Mouse (Mus musculus): ENCODE results near the gene Thap2.

Gene Thap2

DNA sequence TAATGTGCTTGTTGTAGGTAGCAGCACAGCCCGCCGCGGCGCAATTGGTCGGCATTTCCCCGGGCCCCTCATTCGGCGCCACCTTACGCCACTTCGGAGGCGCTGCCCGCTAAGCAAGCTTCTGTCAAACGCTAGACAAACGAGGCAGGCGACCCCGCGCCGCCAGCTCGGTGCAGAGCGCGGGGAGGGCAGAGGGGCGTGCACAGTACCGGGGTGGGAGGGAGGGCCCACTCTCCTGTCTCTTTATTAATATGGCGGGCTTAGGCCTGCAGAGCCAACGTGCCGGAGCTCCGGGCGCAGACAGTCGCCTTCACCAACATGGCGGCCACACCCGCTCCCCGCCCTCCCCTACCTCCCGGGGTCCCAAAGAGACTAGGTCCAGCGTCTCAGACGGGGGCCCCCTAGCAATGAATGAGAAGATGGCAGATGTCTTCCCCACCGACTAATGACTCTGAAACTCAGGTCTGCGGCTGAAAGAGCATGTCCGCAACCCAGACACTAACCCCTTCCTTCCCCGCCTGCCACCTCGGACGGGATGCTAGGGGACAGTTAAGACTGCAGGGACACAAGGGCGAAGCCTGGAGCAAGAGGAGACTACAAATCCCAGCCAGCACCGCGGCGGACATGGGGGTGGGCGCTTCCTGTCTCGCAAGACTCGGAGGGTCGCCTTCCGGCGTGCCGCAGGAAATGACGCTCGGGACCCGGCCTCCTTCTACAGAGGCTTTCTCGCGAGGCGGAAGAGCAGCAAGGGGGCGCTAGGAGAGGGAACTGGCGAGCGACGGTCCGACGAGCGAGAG is at the start of gene Thap2, which contains the start of gene Zfc3h1:
Thap2 (minus strand) TSS at position 223 of the 797 bp plus-strand sequence.
Zfc3h1 (plus strand) TSS at position 739 of the 797 bp plus-strand sequence.
- peak; percentile 100 for DNase-seq (ENCODE audit: inconsistent ontology term)

- no peak for DNase-seq (ENCODE audit: inconsistent ontology term)
Observed at GRCm38 (mm10) chr10:115425351-115425750, 41.1 kb upstream of the Thap2 start.

DNA sequence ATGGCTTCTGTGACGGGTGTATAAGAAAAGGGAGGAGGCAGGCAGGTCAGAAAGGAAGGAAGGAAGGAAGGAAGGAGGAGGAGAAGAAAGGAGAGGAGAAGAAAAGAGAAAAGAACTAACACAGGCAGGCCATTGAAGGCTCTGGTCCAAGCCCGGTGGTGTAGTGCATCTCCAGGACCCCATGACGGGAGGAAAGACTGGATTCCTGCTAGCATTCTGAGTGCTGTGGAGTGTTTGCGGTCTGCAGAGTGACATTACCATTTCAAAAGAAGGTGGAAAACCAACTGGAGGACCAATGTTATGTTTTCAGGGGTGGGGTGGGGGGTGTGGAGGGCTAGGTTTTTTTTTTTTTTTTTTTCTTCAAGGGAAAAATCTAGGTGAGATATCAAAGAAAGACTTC is 37.7 kb upstream of the Thap2 start:
- no peak for DNase-seq (ENCODE audit: inconsistent ontology term)

- no peak for DNase-seq (ENCODE audit: inconsistent ontology term)
Observed at GRCm38 (mm10) chr10:115414056-115414455, 29.8 kb upstream of the Thap2 start.

GRCm38 (mm10) chr10:115413496-115413895 is 29.3 kb upstream of the Thap2 start:
- DNase-seq (ENCODE audit: inconsistent ontology term) = no peak

DNA sequence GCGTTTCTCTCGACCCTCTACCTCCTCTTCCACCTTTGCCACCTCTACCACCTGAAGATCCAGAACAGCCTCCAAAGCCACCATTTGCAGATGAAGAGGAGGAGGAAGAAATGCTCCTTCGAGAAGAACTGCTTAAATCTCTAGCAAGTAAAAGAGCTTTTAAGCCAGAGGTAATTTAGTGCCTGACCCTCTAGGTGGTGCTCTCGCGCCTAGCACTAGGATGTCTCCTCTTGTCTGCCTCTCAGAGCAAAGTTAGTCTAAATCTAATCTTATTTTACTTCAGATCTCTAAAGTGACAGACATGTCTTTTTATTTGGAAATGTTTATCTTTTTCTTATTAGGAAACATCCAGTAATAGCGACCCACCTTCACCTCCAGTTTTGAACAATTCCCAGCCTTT is 22.1 kb upstream of the Thap2 start:
- peak; percentile 54 for DNase-seq (ENCODE audit: inconsistent ontology term)

DNA sequence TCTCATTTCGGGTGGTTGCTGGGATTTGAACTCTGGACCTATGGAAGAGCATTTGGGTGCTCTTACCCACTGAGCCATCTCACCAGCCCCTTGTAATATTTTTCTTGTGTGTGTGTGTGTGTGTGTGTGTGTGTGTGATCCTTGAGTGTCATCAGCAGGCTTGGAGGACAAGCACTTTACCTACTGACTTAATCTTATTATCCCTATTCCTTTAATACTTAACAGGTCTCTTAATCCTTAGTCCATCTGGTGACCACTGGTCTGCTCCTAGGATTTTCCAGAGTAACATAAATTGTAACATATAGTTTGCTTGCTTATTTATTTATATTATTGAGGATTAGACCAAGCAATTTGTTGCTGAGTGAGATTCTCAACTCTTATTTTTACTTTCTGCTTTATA is 7.7 kb upstream of the Thap2 start:
- no peak for DNase-seq (ENCODE audit: inconsistent ontology term)

GRCm38 (mm10) chr10:115391076-115391475 is 6.8 kb upstream of the Thap2 start:
- no peak for DNase-seq (ENCODE audit: inconsistent ontology term)

GRCm38 (mm10) chr10:115387891-115388290 is 3.6 kb upstream of the Thap2 start:
- DNase-seq (ENCODE audit: inconsistent ontology term) = no peak

DNA sequence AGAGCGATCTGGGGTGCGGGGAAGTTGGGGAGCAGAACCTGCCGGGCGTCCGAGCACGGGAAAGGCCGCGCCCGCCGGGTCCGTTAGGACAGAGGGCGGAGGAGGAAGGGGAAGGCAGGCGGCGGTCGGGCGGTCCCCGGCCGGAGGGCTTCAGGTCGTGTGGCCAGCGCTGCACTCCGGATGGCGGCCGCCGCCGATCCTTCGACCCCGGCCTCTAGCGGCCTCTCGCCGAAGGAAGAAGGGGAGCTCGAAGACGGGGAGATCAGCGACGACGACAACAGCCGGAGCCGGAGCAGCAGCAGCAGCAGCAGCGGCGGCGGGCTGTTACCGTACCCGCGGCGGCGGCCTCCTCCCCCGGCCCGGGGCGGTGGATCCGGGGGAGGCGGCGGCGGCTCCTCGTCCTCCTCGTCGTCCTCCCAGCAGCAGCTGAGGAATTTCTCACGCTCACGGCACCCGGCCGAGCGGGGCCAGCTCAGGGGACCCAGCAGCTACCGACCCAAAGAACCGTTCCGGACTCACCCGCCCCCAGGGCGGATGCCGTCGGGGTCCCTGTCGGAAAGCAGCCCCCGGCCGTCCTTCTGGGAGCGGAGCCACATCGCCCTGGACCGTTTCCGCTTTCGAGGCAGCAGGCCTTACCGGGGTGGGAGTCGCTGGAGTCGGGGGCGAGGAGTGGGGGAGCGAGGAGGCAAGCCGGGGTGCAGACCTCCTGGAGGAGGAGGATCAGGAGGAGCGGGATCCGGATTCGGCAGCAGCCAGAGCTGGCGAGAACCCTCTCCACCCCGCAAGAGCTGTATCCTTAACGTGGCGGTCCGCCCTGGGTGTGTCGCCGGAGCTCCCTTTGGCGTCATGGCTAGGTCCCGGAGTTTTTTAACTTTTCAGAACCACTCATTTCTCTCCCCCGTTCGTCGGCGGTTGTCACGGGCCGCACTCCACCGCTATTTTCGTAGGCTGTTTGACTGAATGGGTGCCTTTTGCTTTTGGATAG is 1.1 kb upstream of the Thap2 start:
- DNase-seq (ENCODE audit: inconsistent ontology term) = peak; percentile 73

DNA sequence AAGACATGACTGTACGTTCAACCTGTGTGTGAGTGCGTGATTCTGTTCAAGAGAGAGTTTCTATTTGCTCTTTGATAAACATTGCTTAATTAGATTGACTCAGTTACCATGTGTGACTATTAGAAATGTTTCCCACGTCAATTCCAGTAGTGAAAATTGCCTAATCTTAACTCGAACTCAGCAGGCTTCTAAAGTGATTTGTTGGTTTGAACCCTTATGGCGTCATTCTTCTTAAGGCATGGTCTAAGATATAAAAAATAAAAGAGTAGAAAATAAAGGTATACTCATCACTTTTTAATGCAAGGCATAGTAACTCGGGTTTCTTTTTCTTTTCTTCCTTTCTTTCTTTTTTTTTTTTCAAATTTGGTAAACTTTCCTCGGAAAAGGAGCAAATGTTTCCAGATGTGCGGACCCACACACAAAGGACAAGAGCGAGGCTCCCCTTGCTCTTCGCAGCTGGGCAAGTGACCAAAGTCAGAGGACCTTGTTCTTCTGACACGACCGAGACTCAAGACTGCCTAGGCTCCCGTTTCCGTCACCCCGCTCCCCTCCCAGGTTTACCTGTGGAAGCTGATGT is 511 bp downstream of the Thap2 start:
- peak; percentile 54 for DNase-seq (ENCODE audit: inconsistent ontology term)

DNA sequence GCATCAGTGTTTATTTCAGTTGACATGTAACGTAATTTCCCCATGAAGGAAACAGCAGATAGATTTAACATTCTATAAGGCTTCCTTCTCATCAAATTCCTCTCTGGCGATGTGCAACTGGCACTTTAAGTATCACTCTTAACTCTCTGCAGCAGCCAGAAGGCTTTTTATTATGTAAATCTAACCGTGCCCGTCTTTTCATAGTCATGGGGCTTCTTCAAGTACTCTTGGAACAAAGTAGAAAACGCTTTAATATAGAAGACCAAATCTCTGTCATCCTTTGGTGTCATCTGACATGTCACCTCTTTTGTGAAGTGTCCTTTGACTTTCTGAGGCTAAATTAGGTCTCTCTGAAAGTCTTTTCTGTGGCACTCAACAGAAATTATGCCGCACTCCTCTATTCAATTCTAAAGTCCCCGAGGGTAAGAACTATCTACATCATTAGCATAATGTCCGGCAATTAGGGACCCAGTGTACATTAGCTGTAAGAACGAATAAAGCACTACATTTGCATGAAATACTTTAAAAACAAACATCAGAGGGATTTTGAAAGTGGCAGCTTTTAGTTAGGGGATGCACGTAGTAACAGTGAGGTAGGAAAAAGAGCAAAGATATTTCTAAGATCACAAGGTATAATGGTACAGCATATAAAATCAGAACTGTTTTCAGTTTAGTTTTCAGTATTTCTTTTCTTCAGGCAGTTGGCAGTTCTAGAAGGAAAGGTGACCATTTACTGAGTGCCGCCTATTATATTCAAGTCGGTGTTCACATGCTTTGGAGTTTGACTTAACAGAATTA is 1.2 kb downstream of the Thap2 start:
- peak; percentile 36 for DNase-seq (ENCODE audit: inconsistent ontology term)

DNA sequence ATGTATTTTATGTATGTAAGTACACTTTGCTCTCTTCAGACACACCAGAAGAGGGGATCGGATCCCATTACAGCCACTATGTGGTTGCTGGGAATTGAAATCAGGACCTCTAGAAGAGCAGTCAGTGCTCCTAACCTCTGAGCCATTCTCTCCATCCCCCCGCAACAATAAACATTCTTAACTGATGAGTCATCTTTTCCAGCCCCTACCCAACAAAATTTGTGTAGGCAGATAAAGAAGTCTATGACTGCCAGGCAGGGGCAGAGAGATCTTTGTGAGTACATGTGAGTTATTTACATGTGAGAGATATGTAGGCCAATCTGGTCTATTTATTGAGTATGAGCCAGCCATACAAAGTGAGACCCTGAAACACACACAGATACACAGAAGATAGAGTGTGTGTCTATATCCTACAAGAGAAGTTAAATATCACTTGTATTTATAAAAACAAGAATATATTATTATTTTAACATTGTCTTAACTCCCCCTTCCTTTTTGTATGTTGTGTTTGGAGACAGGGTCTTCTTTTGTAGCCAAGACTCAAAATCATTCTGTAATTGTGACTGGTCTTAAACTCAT is 2.6 kb downstream of the Thap2 start:
- peak; percentile 64 for DNase-seq (ENCODE audit: inconsistent ontology term)

- no peak for DNase-seq (ENCODE audit: inconsistent ontology term)
Observed at GRCm38 (mm10) chr10:115363151-115363550, 21.1 kb downstream of the Thap2 start.

DNA sequence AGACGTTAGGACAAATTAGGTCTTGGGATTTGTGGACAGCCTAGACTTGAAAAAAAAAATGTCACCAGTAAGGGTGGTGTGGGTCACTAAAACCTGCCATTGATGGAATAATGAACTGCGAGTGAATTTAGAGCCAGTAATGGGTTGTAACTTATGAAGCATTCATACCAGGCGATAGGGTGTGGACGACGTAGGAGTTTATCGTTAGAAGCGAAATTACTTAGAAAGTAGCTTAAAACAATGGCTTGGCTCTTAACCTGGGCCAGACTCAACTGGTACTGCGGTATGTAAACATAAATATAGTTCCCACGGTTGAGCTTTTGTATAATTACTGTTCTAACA is 21.6 kb downstream of the Thap2 start:
- DNase-seq (ENCODE audit: inconsistent ontology term) = no peak

- DNase-seq (ENCODE audit: inconsistent ontology term) = peak; percentile 98
Observed at GRCm38 (mm10) chr10:115361840-115362622, 22.2 kb downstream of the Thap2 start, which contains the start of gene Tmem19. Gene Tmem19, minus strand, starts transcription at chr10:115362501.

DNA sequence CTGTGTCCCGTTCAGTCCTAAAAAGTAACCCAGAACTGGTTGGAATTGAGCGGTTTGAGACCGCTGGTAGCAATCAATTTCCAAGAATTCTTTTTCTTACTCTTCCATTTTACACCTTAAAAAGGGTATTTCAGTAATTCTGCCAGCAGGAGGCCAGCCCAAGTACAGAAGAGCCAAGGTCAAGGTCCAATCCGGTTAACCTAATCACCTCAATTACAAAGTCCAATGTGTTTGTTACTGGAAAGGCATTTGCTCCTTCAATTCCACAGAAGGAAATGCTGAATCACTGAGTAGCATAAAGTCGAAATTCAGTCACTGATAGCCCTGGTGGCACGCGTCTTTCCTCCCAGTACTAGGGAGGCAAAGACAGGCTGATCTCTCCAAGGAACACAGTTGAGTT is 25.2 kb downstream of the Thap2 start:
- no peak for DNase-seq (ENCODE audit: inconsistent ontology term)

DNA sequence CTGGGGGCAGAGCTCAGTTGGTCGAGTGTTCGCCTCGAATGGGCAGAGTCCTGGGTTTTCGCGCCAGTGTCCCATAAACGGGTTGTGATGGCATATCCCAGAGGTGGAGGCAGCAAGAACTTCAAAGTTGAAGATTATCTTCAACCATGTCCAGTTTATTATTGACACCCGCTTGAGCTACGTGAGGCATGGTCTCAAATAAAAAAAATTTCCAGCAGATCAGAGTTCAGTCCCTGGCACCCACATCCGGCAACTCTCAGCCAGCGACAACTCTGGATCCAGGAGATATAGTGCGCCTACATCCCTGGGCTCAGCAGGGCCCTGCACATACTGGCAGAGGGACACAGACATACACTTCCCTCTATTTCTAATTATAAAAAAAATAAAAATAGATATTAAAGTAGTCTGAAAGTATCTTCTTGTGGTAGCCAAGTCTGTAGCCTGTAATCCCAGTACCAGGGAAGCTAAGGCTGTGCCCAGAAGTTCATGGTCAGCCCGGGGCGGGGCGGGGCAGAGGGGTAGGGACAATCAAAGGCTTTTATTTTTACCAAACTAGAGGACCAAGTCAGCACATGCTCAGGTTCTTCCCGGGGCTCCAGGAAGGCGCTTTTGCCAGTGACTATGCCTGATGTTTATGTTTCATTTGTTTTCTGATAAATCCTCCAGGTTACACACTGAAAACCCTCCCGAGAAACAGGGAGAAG is 25.9 kb downstream of the Thap2 start:
- no peak for DNase-seq (ENCODE audit: inconsistent ontology term)

- DNase-seq (ENCODE audit: inconsistent ontology term) = no peak
Observed at GRCm38 (mm10) chr10:115356106-115356505, 28.1 kb downstream of the Thap2 start.

- DNase-seq (ENCODE audit: inconsistent ontology term) = no peak
Observed at GRCm38 (mm10) chr10:115355016-115355415, 29.2 kb downstream of the Thap2 start.
